Mouse (Mus musculus) testis, adult 2 months (tissue): ENCODE measurements around the gene Cpne9. TPM values are rescaled to one million over a fixed set of nuclear protein-coding genes. Genes with fewer than 3 reads are reported as not detected.

ENCODE experiments used
- H3K27ac ChIP-seq: fragments of 200-500 bp; 2 replicates; pipeline ENCODE4 v1.5.1; 2012; ENCODE audit warnings: low read depth, low read length; ENCODE audit not compliant: control insufficient read depth, insufficient read depth
- H3K27me3 ChIP-seq: fragments of 200-500 bp; 2 replicates; pipeline ENCODE4 v1.6.1; 2012; ENCODE audit warnings: mild to moderate bottlenecking, low read length, moderate library complexity; ENCODE audit not compliant: control insufficient read depth, insufficient read depth
- H3K36me3 ChIP-seq: fragments of 200-500 bp; 2 replicates; pipeline ENCODE4 v1.6.1; 2012; ENCODE audit warnings: mild to moderate bottlenecking, low read length; ENCODE audit not compliant: control insufficient read depth, insufficient read depth
- H3K4me1 ChIP-seq: fragments of 200-500 bp; 2 replicates; pipeline ENCODE4 v1.6.1; 2012; ENCODE audit warnings: low read length; ENCODE audit not compliant: control insufficient read depth, insufficient read depth
- H3K4me3 ChIP-seq: fragments of 200-500 bp; 2 replicates; pipeline ENCODE4 v1.5.1; 2012; ENCODE audit warnings: low read depth, mild to moderate bottlenecking, low read length, moderate library complexity, mixed read lengths; ENCODE audit not compliant: control insufficient read depth
- CTCF ChIP-seq: fragments of 200-500 bp; IDR thresholded peaks from 2 replicates; pipeline ENCODE4 v1.5.1; 2012; ENCODE audit warnings: low read depth, mild to moderate bottlenecking, inconsistent platforms, low read length, moderate library complexity; ENCODE audit not compliant: control insufficient read depth, insufficient read depth, insufficient replicate concordance
- POLR2A ChIP-seq: fragments of 200-500 bp; IDR thresholded peaks from 2 replicates; pipeline ENCODE4 v1.6.1; 2012; ENCODE audit warnings: low read depth, mild to moderate bottlenecking, inconsistent platforms, low read length, moderate library complexity; ENCODE audit not compliant: control insufficient read depth
- polyA plus RNA-seq: library from polyadenylated mRNA; depleted of rRNA; stranded (reverse); fragments of >200 nt; gene quantifications from 2 replicates; pipeline ENCODE4 v1.2.3, GENCODE M21; 2012

Gene Cpne9
- polyA plus RNA-seq, 1 experiment: 0.58 TPM

DNA sequence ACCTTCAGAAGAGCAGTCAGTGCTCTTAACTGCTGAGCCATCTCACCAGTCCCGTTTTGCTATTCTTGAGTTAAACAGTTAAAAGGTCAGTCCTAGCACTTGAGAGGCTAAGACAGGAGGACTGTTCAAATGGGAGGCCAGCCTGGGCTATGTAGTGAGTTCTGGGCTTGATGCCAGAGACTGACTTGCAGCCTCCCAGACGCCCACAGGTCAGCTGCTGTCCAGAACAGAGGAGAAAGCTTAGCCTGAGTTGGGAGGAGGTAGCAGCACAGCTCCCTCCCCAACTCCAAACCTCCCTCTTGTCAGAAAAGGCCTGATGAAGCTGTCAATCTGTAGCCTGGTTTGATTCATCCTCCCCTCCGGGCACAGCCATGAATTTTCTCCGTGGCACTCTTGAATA is 5.3 kb upstream of the Cpne9 start:
- Histone ChIP-seq H3K4me1 (no peaks in the 10 kb centered on the region), H3K4me3 (no peak overlapping the region), H3K27me3 (no peaks in the 10 kb centered on the region), H3K27ac (no peak overlapping the region), H3K36me3 (no peaks in the 10 kb centered on the region)
- TF ChIP-seq POLR2A: no peak
- TF ChIP-seq CTCF: no peak

DNA sequence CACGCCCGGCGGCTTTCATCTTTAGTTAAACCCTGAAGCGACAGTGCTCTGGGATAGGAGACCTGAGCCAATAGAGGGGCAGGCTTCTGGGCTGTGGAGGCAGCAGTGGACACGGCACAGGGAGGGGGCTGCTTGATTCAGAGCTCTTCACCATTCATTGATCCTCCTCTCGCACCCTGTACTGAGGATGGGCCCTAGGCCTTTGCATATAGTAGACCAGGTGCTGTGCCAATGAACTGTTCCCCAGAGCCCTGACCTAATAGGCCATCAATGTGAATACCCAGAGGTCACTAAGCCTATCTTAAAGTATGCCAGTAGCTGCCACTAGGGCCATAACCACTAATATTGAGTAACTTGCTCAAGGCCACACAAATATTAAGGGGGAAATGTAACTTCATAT is 431 bp upstream of the Cpne9 start:
- TF ChIP-seq CTCF: no peak
- TF ChIP-seq POLR2A: no peak
- no peaks in the 10 kb centered on the region for H3K36me3 ChIP-seq
- no peak overlapping the region for H3K27ac ChIP-seq
- H3K27me3 ChIP-seq: no peaks in the 10 kb centered on the region
- H3K4me3 ChIP-seq: no peak overlapping the region
- H3K4me1 ChIP-seq: peaks cover 20% of the 10 kb centered on the region

DNA sequence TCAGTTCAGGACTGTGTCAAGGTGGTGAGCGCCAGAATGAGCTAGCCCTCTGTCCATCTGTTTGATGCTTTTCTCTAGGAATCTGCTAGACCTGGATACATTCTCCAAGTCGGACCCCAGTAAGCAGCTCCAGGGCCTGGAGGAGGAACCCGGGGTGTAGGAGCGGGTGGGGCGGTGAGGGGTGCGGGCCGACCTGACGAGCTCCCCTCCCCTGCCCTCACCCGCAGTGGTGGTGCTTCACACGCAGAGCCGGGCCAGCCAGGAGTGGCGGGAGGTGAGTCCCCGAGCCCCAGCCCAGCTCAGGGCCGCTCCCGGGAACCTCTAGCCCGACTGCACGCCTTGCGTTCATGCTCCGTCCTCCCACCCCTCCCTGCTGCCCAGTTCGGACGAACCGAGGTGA is 862 bp downstream of the Cpne9 start:
- TF ChIP-seq CTCF (no peak), POLR2A (no peak)
- Histone ChIP-seq H3K36me3 (no peaks in the 10 kb centered on the region), H3K4me3 (no peak overlapping the region), H3K4me1 (peaks cover 20% of the 10 kb centered on the region), H3K27me3 (no peaks in the 10 kb centered on the region), H3K27ac (no peak overlapping the region)

DNA sequence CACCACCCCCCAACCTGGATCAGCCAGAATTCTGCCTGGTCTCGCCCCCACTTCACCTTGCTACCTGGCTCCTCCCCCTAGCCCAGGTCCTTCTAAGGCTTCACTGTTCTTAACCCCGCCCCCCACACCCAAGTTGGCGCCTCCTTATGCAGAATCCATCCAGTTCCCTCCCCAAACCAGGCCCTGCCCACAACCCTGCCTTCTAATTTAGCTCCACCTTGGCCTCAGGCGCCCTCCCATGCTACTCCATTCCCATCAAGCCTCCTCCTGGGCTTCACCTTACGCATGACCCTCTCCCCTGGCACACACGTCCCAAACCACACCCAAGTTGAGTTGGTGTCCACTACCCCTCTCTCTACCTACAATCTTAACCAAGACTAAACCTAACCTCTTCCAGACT is 1.4 kb downstream of the Cpne9 start:
- Histone ChIP-seq H3K27ac (no peak overlapping the region), H3K4me1 (peaks cover 20% of the 10 kb centered on the region), H3K36me3 (no peaks in the 10 kb centered on the region), H3K27me3 (no peaks in the 10 kb centered on the region), H3K4me3 (no peak overlapping the region)
- TF ChIP-seq POLR2A (no peak), CTCF (no peak)

DNA sequence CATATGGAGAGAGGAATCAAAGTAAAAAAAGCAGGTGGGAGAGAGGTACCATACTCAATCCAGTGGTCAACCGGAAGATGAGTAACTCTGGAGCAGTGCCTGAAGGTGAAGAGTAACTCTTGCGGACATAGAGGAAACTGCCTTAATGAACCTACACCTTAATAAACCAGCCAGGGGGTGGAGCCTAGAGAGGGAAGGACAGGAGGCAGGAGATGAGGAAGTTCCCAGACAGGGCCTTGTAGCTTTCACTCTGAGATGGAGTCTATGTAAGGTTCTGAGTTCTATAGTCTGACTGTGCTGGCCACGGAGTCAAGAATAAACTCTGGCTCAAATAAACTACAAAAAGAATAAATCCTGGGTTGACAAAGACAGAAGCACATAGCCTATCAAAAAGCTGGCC is 2.8 kb downstream of the Cpne9 start:
- no peak for TF ChIP-seq CTCF
- TF ChIP-seq POLR2A: no peak
- H3K27ac ChIP-seq: no peak overlapping the region
- H3K4me1 ChIP-seq: peaks cover 20% of the 10 kb centered on the region
- H3K27me3 ChIP-seq: no peaks in the 10 kb centered on the region
- no peaks in the 10 kb centered on the region for H3K36me3 ChIP-seq
- H3K4me3 ChIP-seq: no peak overlapping the region

DNA sequence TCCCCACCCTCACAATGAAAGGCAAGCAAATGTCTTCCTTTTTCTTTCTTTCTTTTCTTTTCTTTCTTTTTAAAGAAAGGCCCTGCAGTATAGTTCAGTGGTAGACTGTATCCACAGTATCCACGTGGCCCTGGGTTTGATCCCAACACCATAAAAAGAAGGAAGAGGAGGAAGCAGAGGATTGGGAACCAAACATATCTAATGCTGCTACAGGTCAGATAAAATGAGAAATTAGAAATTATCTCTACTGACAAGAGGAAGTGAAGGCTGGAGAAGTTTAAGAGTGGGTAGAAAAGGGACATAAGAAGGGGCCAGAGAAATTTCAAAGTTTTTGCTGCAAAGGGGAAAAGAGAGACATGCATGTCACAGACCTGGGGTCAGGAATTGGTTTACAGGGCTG is 4.2 kb downstream of the Cpne9 start:
- no peak for TF ChIP-seq CTCF
- Histone ChIP-seq H3K4me1 (peaks cover 20% of the 10 kb centered on the region), H3K36me3 (no peaks in the 10 kb centered on the region), H3K27ac (no peak overlapping the region), H3K4me3 (no peak overlapping the region; the same call in 1 of the 2 replicates), H3K27me3 (no peaks in the 10 kb centered on the region)

DNA sequence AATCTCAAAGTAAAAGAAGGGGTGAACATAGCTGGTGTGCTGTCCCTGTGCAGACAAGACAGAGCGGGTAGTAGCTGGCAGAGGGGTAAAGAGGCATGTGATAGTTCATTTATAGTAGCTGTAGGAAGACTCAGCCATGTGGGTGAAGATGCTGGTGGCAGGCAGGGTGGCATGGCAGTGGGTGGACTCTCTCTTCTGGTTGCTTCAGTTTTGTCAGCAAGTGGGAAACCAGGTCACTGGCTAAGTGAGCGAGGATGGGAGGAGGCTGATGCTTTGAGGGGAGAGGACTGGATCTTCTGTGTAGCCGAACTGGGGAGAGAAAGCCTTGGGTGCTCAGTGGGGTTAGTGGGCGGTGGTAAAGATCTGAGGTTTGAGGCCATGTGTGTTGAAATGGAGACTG is 5.1 kb downstream of the Cpne9 start:
- Histone ChIP-seq H3K4me1 (peaks cover 19% of the 10 kb centered on the region), H3K4me3 (no peak overlapping the region), H3K27me3 (no peaks in the 10 kb centered on the region), H3K27ac (no peak overlapping the region), H3K36me3 (no peaks in the 10 kb centered on the region)
- no peak for TF ChIP-seq POLR2A
- TF ChIP-seq CTCF: no peak

DNA sequence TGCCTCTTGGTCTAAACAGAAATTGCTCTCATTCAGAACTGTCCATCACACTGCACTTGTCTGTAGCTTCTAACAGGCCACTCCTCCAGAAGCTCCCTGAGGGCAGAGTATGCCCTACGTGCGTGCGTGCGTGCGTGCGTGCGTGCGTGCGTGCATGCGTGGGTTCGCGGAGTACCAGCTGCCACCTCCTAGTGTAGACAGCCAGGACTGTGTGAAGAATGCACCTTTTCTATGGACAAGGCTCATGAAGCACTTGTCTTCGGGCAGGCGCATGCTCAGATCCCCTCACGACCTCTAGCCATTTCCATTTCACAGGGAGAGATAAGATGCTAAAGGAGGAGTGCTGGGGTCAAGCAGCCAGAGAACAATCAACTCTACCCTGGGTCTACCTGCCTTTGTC is 7.2 kb downstream of the Cpne9 start:
- no peaks in the 10 kb centered on the region for H3K36me3 ChIP-seq
- H3K27ac ChIP-seq: no peak overlapping the region
- TF ChIP-seq CTCF (no peak), POLR2A (no peak)
- peaks cover under 1% of the 10 kb centered on the region; the same call in 1 of the 2 replicates for H3K4me1 ChIP-seq
- no peaks in the 10 kb centered on the region for H3K27me3 ChIP-seq
- no peak overlapping the region for H3K4me3 ChIP-seq
